Mouse (Mus musculus) testis, adult 2 months (tissue): Measurements from ENCODE around the gene Foxp1. TPM values are rescaled to one million over a fixed set of nuclear protein-coding genes. Genes with fewer than 3 reads are reported as not detected.

Experiments used
- H3K27ac ChIP-seq: fragments of 200-500 bp; 2 replicates; pipeline ENCODE4 v1.5.1; 2012; ENCODE audit warnings: low read depth, low read length; ENCODE audit not compliant: control insufficient read depth, insufficient read depth
- H3K27me3 ChIP-seq: fragments of 200-500 bp; 2 replicates; pipeline ENCODE4 v1.6.1; 2012; ENCODE audit warnings: mild to moderate bottlenecking, low read length, moderate library complexity; ENCODE audit not compliant: control insufficient read depth, insufficient read depth
- H3K36me3 ChIP-seq: fragments of 200-500 bp; 2 replicates; pipeline ENCODE4 v1.6.1; 2012; ENCODE audit warnings: mild to moderate bottlenecking, low read length; ENCODE audit not compliant: control insufficient read depth, insufficient read depth
- H3K4me1 ChIP-seq: fragments of 200-500 bp; 2 replicates; pipeline ENCODE4 v1.6.1; 2012; ENCODE audit warnings: low read length; ENCODE audit not compliant: control insufficient read depth, insufficient read depth
- H3K4me3 ChIP-seq: fragments of 200-500 bp; 2 replicates; pipeline ENCODE4 v1.5.1; 2012; ENCODE audit warnings: low read depth, mild to moderate bottlenecking, low read length, moderate library complexity, mixed read lengths; ENCODE audit not compliant: control insufficient read depth
- CTCF ChIP-seq: fragments of 200-500 bp; IDR thresholded peaks from 2 replicates; pipeline ENCODE4 v1.5.1; 2012; ENCODE audit warnings: low read depth, mild to moderate bottlenecking, inconsistent platforms, low read length, moderate library complexity; ENCODE audit not compliant: control insufficient read depth, insufficient read depth, insufficient replicate concordance
- POLR2A ChIP-seq: fragments of 200-500 bp; IDR thresholded peaks from 2 replicates; pipeline ENCODE4 v1.6.1; 2012; ENCODE audit warnings: low read depth, mild to moderate bottlenecking, inconsistent platforms, low read length, moderate library complexity; ENCODE audit not compliant: control insufficient read depth
- polyA plus RNA-seq: library from polyadenylated mRNA; depleted of rRNA; stranded (reverse); fragments of >200 nt; gene quantifications from 2 replicates; pipeline ENCODE4 v1.2.3, GENCODE M21; 2012

Gene Foxp1
- polyA plus RNA-seq, 1 experiment: 34.8 TPM

DNA sequence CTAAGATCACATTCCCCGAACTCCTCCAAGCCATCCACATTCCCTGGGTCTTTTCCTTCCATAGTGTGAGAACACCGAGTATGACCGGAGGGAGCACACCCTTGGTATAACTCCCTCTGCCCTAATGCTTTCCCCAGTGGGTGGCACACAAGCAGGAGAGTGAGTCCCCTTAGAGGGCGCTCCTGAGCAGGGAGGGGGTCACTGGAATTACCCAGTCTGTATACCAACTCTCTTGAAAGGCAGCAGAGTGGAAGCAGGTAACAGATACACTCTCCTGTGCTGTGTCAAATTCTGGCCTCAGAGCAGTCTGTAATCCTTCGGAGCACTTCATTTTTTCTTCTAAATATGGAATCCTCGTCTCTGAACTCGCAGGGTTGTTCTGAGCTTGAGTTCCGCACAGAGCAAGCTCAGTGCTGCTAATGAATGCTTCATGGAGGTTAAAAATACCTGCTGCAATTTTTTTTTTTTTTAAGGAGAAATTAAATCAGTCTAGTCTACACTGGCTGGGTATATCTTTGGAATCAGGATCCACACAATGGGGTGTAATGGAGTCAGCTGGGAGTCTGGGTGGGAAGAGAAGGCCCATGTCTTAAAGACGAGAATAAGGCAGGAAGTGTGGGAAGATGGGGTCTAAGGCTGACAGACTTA is 565.9 kb downstream of the Foxp1 start:
- Histone ChIP-seq H3K4me3 (no peak overlapping the region), H3K36me3 (no peaks in the 10 kb centered on the region), H3K4me1 (no peaks in the 10 kb centered on the region), H3K27ac (no peak overlapping the region), H3K27me3 (no peaks in the 10 kb centered on the region)
- TF ChIP-seq CTCF: peak; percentile 9; the same call in 1 of the 2 replicates
- TF ChIP-seq POLR2A: no peak

- Histone ChIP-seq H3K27me3 (no peaks in the 10 kb centered on the region), H3K4me3 (no peak overlapping the region), H3K36me3 (no peaks in the 10 kb centered on the region), H3K4me1 (no peaks in the 10 kb centered on the region), H3K27ac (no peak overlapping the region)
- TF ChIP-seq CTCF: no peak
- no peak for TF ChIP-seq POLR2A
Measured at GRCm38 (mm10) chr6:98955706-98956105, 566.8 kb downstream of the Foxp1 start.

GRCm38 (mm10) chr6:98954439-98954838 is 568.1 kb downstream of the Foxp1 start:
- no peaks in the 10 kb centered on the region for H3K4me1 ChIP-seq
- no peaks in the 10 kb centered on the region for H3K36me3 ChIP-seq
- H3K4me3 ChIP-seq: no peak overlapping the region
- H3K27ac ChIP-seq: no peak overlapping the region
- H3K27me3 ChIP-seq: no peaks in the 10 kb centered on the region
- TF ChIP-seq POLR2A (no peak), CTCF (no peak)

- Histone ChIP-seq H3K36me3 (no peaks in the 10 kb centered on the region), H3K4me3 (no peak overlapping the region), H3K27me3 (no peaks in the 10 kb centered on the region), H3K27ac (peak overlapping the region; percentile 43), H3K4me1 (no peaks in the 10 kb centered on the region)
- TF ChIP-seq POLR2A (no peak), CTCF (no peak)
Measured at GRCm38 (mm10) chr6:98949703-98950191, 572.8 kb downstream of the Foxp1 start.

DNA sequence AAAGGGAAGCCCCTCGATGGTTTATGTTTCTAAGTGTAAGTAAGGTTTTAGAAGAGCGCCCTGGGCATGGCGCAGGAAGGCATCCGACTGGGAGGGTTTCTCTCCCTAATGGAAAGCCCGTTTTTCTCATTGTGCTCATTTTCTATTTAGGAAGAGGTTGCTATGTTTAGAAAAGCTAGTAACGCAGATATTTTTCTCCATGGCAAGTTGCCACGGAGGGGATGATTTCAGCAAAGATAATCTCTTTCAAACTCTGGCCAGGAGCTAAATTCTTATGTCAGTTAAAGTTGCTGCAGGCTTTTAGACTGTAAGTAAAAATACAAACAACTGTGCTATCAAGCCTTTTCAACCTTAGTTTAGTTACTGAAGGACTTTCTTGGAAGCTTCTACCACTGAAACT is 573.2 kb downstream of the Foxp1 start:
- H3K27me3 ChIP-seq: no peaks in the 10 kb centered on the region
- H3K36me3 ChIP-seq: no peaks in the 10 kb centered on the region
- no peak overlapping the region for H3K4me3 ChIP-seq
- TF ChIP-seq POLR2A (no peak), CTCF (no peak)
- no peaks in the 10 kb centered on the region for H3K4me1 ChIP-seq
- H3K27ac ChIP-seq: no peak overlapping the region

- Histone ChIP-seq H3K27me3 (no peaks in the 10 kb centered on the region), H3K36me3 (no peaks in the 10 kb centered on the region), H3K4me3 (no peak overlapping the region), H3K4me1 (no peaks in the 10 kb centered on the region), H3K27ac (no peak overlapping the region)
- TF ChIP-seq CTCF (no peak), POLR2A (no peak)
Measured at GRCm38 (mm10) chr6:98948153-98949141, 574.1 kb downstream of the Foxp1 start.

- TF ChIP-seq CTCF: no peak
- TF ChIP-seq POLR2A: no peak
- Histone ChIP-seq H3K27ac (no peak overlapping the region), H3K4me1 (no peaks in the 10 kb centered on the region)
Measured at GRCm38 (mm10) chr6:98947486-98948152, 574.9 kb downstream of the Foxp1 start.

More at GRCm38 (mm10) chr6:98947486-98948152, 574.9 kb downstream of the Foxp1 start:
- H3K36me3 ChIP-seq: no peaks in the 10 kb centered on the region
- H3K4me3 ChIP-seq: peak overlapping the region; percentile 57
- H3K27me3 ChIP-seq: no peaks in the 10 kb centered on the region
